In the genomic region with DNA sequence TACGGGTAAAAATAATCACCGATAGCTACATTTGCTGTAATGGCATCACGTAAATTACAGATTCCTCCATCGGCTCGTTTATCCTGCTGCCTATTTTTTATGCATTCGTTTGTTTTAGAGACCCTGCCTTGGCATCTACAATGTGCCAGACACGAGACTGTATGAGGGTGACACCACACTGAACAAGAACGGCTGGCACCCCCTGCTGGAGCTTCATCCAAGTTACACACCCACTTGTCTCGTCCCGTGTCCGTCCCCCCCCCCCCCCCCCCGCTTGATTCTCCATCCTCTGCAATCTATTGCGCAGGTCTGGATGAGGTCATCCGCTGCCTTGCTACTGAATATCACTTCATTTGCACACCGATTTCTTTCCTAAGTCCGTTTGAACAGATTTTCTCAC, we compare ENCODE assay signal across 8 mouse cellular contexts. TPM values are rescaled to one million over a fixed set of nuclear protein-coding genes. Genes with fewer than 3 reads are reported as not detected.
DNase-seq lines count a peak whose midpoint lies in the region.

No protein-coding gene starts in this region.

- peak; percentile 51 for DNase-seq in embryo, embryonic 10 days (ENCODE audit: low spot score)
- DNase-seq in embryo, embryonic 9.5 days (ENCODE audit: extremely low spot score) = no peak
- DNase-seq in ovary, postnatal 14 days (ENCODE audit: low spot score) = peak; percentile 19
- no peak for DNase-seq in ovary, postnatal 10 days (ENCODE audit: low spot score)
- peak; percentile 13 for DNase-seq in cerebellum, adult 8-10 months
- peak; percentile 59 for DNase-seq in heart, postnatal 4 days
- DNase-seq in left cerebral cortex, postnatal 4 days = peak; percentile 72
- peak; percentile 27 to 48 for DNase-seq in right cerebral cortex, postnatal 36 days (ENCODE audit: low spot score in 2 of 2)

- intact Hi-C loops in left cerebral cortex, postnatal 4 days (cut with DNase I) = loop anchor here (5.0 kb wide), 1 partner anchor 1307 kb away; no protein-coding TSS in a partner anchor

RNA-seq across cellular contexts. Expression of gene Stab2, which starts 12.9 kb away (rescaled TPM):
- under 1 TPM; 0.12 to 0.25 TPM for total RNA-seq in heart, postnatal 4 days (2021)
- total RNA-seq in left cerebral cortex, postnatal 4 days (2021) = under 1 TPM; 0.62 to 0.91 TPM

RNA-seq across cellular contexts. Expression of gene 1700113H08Rik, which starts 37.1 kb away (rescaled TPM):
- total RNA-seq in heart, postnatal 4 days (2021) = not detected
- not detected for total RNA-seq in left cerebral cortex, postnatal 4 days (2021)

Comparison
In these comparisons a context has a peak if more than half of its experiments do, and no peak if none do; other contexts are left out.
1. DNase-seq: peak in embryo, embryonic 10 days (single experiment), ovary, postnatal 14 days (single experiment), cerebellum, adult 8-10 months (single experiment), heart, postnatal 4 days (single experiment), left cerebral cortex, postnatal 4 days (single experiment) and right cerebral cortex, postnatal 36 days (2 of 2); none in embryo, embryonic 9.5 days (single experiment) and ovary, postnatal 10 days (single experiment).